Mouse (Mus musculus): Measurements from ENCODE around the gene Ccdc65. TPM values are rescaled to one million over a fixed set of nuclear protein-coding genes. Genes with fewer than 3 reads are reported as not detected.

Gene Ccdc65
- polyA plus RNA-seq, 1 experiment from 2014 or later = 3.9 TPM

Other genes starting within 250 kb of the Ccdc65 start
- not detected in 2 replicates for gene OR5BS1P, start 238.3 kb upstream of the Ccdc65 start, polyA plus RNA-seq (2014; fragmentation: Nextera tagmentation; extraction: Ambion mirVana)
- not detected in 2 replicates for gene Lalba, start 225.5 kb upstream of the Ccdc65 start, polyA plus RNA-seq (2014; fragmentation: Nextera tagmentation; extraction: Ambion mirVana)
- gene Olfr279, start 215.8 kb upstream of the Ccdc65 start, polyA plus RNA-seq (2014; fragmentation: Nextera tagmentation; extraction: Ambion mirVana) = not detected in 2 replicates
- 94.3 and 97.7 TPM in 2 replicates for gene Kansl2, start 173.9 kb upstream of the Ccdc65 start, polyA plus RNA-seq (2014; fragmentation: Nextera tagmentation; extraction: Ambion mirVana)
- 47.9 and 51.3 TPM in 2 replicates for gene Ccnt1, start 137.3 kb upstream of the Ccdc65 start, polyA plus RNA-seq (2014; fragmentation: Nextera tagmentation; extraction: Ambion mirVana)
- gene 4930415O20Rik, start 137.2 kb upstream of the Ccdc65 start, polyA plus RNA-seq (2014; fragmentation: Nextera tagmentation; extraction: Ambion mirVana) = not detected in 2 replicates
- 14.9 and 18.8 TPM in 2 replicates for gene Adcy6, start 98.1 kb upstream of the Ccdc65 start, polyA plus RNA-seq (2014; fragmentation: Nextera tagmentation; extraction: Ambion mirVana)
- gene Cacnb3, start 77.4 kb upstream of the Ccdc65 start, polyA plus RNA-seq (2014; fragmentation: Nextera tagmentation; extraction: Ambion mirVana) = 29.0 and 37.0 TPM in 2 replicates
- gene Ddx23, start 45.3 kb upstream of the Ccdc65 start, polyA plus RNA-seq (2014; fragmentation: Nextera tagmentation; extraction: Ambion mirVana) = 21.5 and 23.4 TPM in 2 replicates
- gene Rnd1, start 30.7 kb upstream of the Ccdc65 start, polyA plus RNA-seq (2014; fragmentation: Nextera tagmentation; extraction: Ambion mirVana) = 0.42 TPM in 2 replicates
- gene Fkbp11, start 20.0 kb downstream of the Ccdc65 start, polyA plus RNA-seq (2014; fragmentation: Nextera tagmentation; extraction: Ambion mirVana) = 88.8 and 108 TPM in 2 replicates
- gene Arf3, start 55.0 kb downstream of the Ccdc65 start, polyA plus RNA-seq (2014; fragmentation: Nextera tagmentation; extraction: Ambion mirVana) = 33.9 and 34.8 TPM in 2 replicates
- 4.1 and 4.3 TPM in 2 replicates for gene Wnt10b, start 69.9 kb downstream of the Ccdc65 start, polyA plus RNA-seq (2014; fragmentation: Nextera tagmentation; extraction: Ambion mirVana)
- 0.10 TPM in 1 of 2 replicates, not detected in the other for gene Wnt1, start 81.7 kb downstream of the Ccdc65 start, polyA plus RNA-seq (2014; fragmentation: Nextera tagmentation; extraction: Ambion mirVana)
- gene Ddn, start 101.3 kb downstream of the Ccdc65 start, polyA plus RNA-seq (2014; fragmentation: Nextera tagmentation; extraction: Ambion mirVana) = 0.07 TPM in 1 of 2 replicates, not detected in the other
- gene Prkag1, start 123.3 kb downstream of the Ccdc65 start, polyA plus RNA-seq (2014; fragmentation: Nextera tagmentation; extraction: Ambion mirVana) = 71.7 and 80.6 TPM in 2 replicates
- gene Kmt2d, start 163.0 kb downstream of the Ccdc65 start, polyA plus RNA-seq (2014; fragmentation: Nextera tagmentation; extraction: Ambion mirVana) = 13.8 and 15.5 TPM in 2 replicates
- 8.4 and 12.2 TPM in 2 replicates for gene Rhebl1, start 186.3 kb downstream of the Ccdc65 start, polyA plus RNA-seq (2014; fragmentation: Nextera tagmentation; extraction: Ambion mirVana)
- 2.0 and 3.1 TPM in 2 replicates for gene Dhh, start 190.3 kb downstream of the Ccdc65 start, polyA plus RNA-seq (2014; fragmentation: Nextera tagmentation; extraction: Ambion mirVana)
- gene Lmbr1l, start 210.0 kb downstream of the Ccdc65 start, polyA plus RNA-seq (2014; fragmentation: Nextera tagmentation; extraction: Ambion mirVana) = 3.9 and 4.3 TPM in 2 replicates
- 1,523 and 1,643 TPM in 2 replicates for gene Tuba1b, start 226.4 kb downstream of the Ccdc65 start, polyA plus RNA-seq (2014; fragmentation: Nextera tagmentation; extraction: Ambion mirVana)
- gene Gm49450, start 245.3 kb downstream of the Ccdc65 start, polyA plus RNA-seq (2014; fragmentation: Nextera tagmentation; extraction: Ambion mirVana) = not detected in 2 replicates
- 1,836 and 1,958 TPM in 2 replicates for gene Tuba1a, start 245.5 kb downstream of the Ccdc65 start, polyA plus RNA-seq (2014; fragmentation: Nextera tagmentation; extraction: Ambion mirVana)